Mouse (Mus musculus) embryonic fibroblast, embryonic 13.5 days (primary cell): ENCODE results near the gene Ipo7.

Experiments used
- CTCF ChIP-seq: IDR thresholded peaks from 2 replicates; pipeline ENCODE4 v1.5.1; 2011; ENCODE audit warnings: mild to moderate bottlenecking, control low read depth, low read length, moderate library complexity, borderline replicate concordance; ENCODE audit not compliant: insufficient read depth
- POLR2A ChIP-seq: IDR thresholded peaks from 2 replicates; pipeline ENCODE4 v1.6.1; 2011; ENCODE audit warnings: low read depth, mild to moderate bottlenecking, control low read depth, low read length, moderate library complexity

DNA sequence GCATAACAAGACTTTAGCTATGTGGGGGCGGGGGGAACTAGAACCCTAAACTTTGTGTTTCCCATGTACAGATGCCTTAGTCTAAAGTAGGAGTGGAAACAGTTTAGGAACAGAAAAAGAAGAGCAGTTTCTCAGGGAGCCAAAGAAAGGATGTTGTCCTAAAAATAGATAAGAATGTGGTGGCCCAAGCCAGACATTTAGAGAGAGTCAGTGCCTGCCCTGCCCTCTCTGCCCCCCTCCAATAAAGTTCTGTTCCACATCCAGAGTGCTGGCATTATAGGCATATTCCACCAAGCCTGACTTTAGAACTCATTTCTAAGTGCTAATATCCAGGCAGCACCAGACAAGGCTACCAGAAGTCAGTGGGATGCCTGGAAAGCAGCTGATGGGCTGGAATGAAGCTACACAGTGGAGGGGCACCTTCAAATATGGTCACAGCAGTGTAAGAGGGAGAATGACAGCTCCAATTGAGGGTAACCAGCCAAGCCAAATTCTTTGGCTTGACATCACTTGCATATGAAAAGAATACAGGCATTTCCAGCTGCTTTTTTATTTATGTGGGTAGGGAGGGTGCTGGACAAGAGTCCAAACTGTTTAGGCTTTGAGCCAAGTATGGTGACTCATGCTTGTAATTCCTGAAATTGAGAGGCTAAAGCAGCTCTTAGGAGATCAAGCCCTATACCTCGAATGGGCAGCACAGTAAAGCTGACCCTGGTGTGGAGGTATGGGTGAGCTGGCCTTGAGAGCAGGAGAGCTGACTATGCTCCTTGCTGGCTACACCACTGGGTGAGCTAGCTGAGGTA is 24.7 kb upstream of the Ipo7 start:
- TF ChIP-seq CTCF (no peak), POLR2A (0 out of 2 replicates have a peak, but pooled peaks have one; percentile 5)
